Mouse (Mus musculus) kidney, adult 2 months (tissue): Measurements from ENCODE around the gene Oaz2. TPM values are rescaled to one million over a fixed set of nuclear protein-coding genes. Genes with fewer than 3 reads are reported as not detected.

Source experiments
- DNase-seq: peaks from one replicate; pipeline ENCODE4 v3.0.0; 2021
- H3K27ac ChIP-seq: fragments of 200-500 bp; 2 replicates; pipeline ENCODE4 v1.5.1; 2012; ENCODE audit warnings: low read depth, low read length, control low read depth, inconsistent platforms; ENCODE audit not compliant: insufficient read depth
- H3K27me3 ChIP-seq: fragments of 200-500 bp; replicated peaks from 2 replicates; pipeline ENCODE4 v1.6.1; 2012; ENCODE audit warnings: mild to moderate bottlenecking, moderate library complexity, low read length, inconsistent platforms; ENCODE audit not compliant: control insufficient read depth, insufficient read depth
- H3K36me3 ChIP-seq: fragments of 200-500 bp; 2 replicates; pipeline ENCODE4 v1.6.1; 2012; ENCODE audit warnings: mild to moderate bottlenecking, moderate library complexity, low read length, inconsistent platforms; ENCODE audit not compliant: control insufficient read depth, insufficient read depth
- H3K4me1 ChIP-seq: fragments of 200-500 bp; 2 replicates; pipeline ENCODE4 v1.6.1; 2011; ENCODE audit warnings: low read length; ENCODE audit not compliant: control insufficient read depth, insufficient read depth
- H3K4me3 ChIP-seq: fragments of 200-500 bp; 2 replicates; pipeline ENCODE4 v1.5.1; 2011; ENCODE audit warnings: mild to moderate bottlenecking, low read depth, low read length, control low read depth; ENCODE audit not compliant: insufficient read depth
- CTCF ChIP-seq: fragments of 200-500 bp; conservative IDR thresholded peaks from 2 replicates; pipeline ENCODE4 v1.5.1; 2011; ENCODE audit warnings: low read depth, mild to moderate bottlenecking, control low read depth, low read length, moderate library complexity, mixed read lengths; ENCODE audit not compliant: insufficient read depth, insufficient read length
- POLR2A ChIP-seq: fragments of 200-500 bp; IDR thresholded peaks from one replicate; pipeline ENCODE4 v1.6.1; 2011; ENCODE audit warnings: low read depth, low read length, control low read depth
- WGBS: fragments of 180-500 bp; shearing (Covaris S2); methylation state at CpG from one replicate; pipeline ENCODE4 v1.1.7; 2018; 5-methylcytosine and 5-hydroxymethylcytosine counted together
- polyA plus RNA-seq: library from polyadenylated mRNA; depleted of rRNA; stranded (reverse); fragments of >200 nt; gene quantifications from 2 replicates; pipeline ENCODE4 v1.2.3, GENCODE M21; 2012

Oaz2 gene
- polyA plus RNA-seq, 1 experiment, result 139 TPM

GRCm38 (mm10) chr9:65640838-65641410 lies 26.9 kb upstream of the Oaz2 start:
- Histone ChIP-seq H3K4me3 (no peak overlapping the region), H3K27me3 (no peaks in the 10 kb centered on the region), H3K4me1 (peaks cover 36% of the 10 kb centered on the region), H3K27ac (0 out of 2 replicates have a peak overlapping the region, but pooled peaks have one; percentile 30), H3K36me3 (no peaks in the 10 kb centered on the region)
- TF ChIP-seq CTCF, result no peak
- no peak for TF ChIP-seq POLR2A
- WGBS, result 16% methylated on average over 5 of the region's 5 CpGs
- peak; percentile 56 for DNase-seq

- Histone ChIP-seq H3K4me3 (no peak overlapping the region), H3K36me3 (no peaks in the 10 kb centered on the region), H3K4me1 (peaks cover 31% of the 10 kb centered on the region), H3K27ac (no peak overlapping the region), H3K27me3 (no peaks in the 10 kb centered on the region)
- DNase-seq, result no peak
- TF ChIP-seq CTCF (no peak), POLR2A (no peak)
- 45% methylated on average over 12 of the region's 12 CpGs for WGBS
Observed at GRCm38 (mm10) chr9:65641446-65642052, 26.3 kb upstream of the Oaz2 start.

GRCm38 (mm10) chr9:65642546-65642945 lies 25.3 kb upstream of the Oaz2 start:
- peaks cover 27% of the 10 kb centered on the region for H3K4me1 ChIP-seq
- no peak overlapping the region for H3K4me3 ChIP-seq
- H3K27me3 ChIP-seq, result no peaks in the 10 kb centered on the region
- TF ChIP-seq CTCF (no peak), POLR2A (no peak)
- no peak for DNase-seq
- H3K27ac ChIP-seq, result no peak overlapping the region
- no peaks in the 10 kb centered on the region for H3K36me3 ChIP-seq

GRCm38 (mm10) chr9:65644960-65645359 lies 22.8 kb upstream of the Oaz2 start:
- H3K36me3 ChIP-seq, result no peaks in the 10 kb centered on the region
- no peak for DNase-seq
- no peaks in the 10 kb centered on the region for H3K27me3 ChIP-seq
- H3K4me3 ChIP-seq, result no peak overlapping the region
- WGBS, result 84% methylated on average over 4 of the region's 4 CpGs
- peaks cover 16% of the 10 kb centered on the region for H3K4me1 ChIP-seq
- H3K27ac ChIP-seq, result no peak overlapping the region
- TF ChIP-seq CTCF (no peak), POLR2A (no peak)

GRCm38 (mm10) chr9:65645984-65646383 lies 21.8 kb upstream of the Oaz2 start:
- H3K27ac ChIP-seq, result no peak overlapping the region
- DNase-seq, result no peak
- no peaks in the 10 kb centered on the region for H3K27me3 ChIP-seq
- TF ChIP-seq POLR2A (no peak), CTCF (no peak)
- H3K36me3 ChIP-seq, result no peaks in the 10 kb centered on the region
- no peak overlapping the region for H3K4me3 ChIP-seq
- WGBS, result 57% methylated on average over 3 of the region's 3 CpGs
- H3K4me1 ChIP-seq, result peaks cover 7% of the 10 kb centered on the region

- DNase-seq, result no peak
- Histone ChIP-seq H3K4me3 (no peak overlapping the region), H3K4me1 (peaks cover 4% of the 10 kb centered on the region; the same call in 1 of the 2 replicates), H3K27ac (no peak overlapping the region), H3K27me3 (no peaks in the 10 kb centered on the region), H3K36me3 (no peaks in the 10 kb centered on the region)
- TF ChIP-seq CTCF (no peak), POLR2A (no peak)
- WGBS, result 85% methylated on average over 2 of the region's 2 CpGs
Observed at GRCm38 (mm10) chr9:65646782-65647181, 21.0 kb upstream of the Oaz2 start.

- 83% methylated on average over 13 of the region's 13 CpGs for WGBS
- Histone ChIP-seq H3K36me3 (no peaks in the 10 kb centered on the region), H3K27me3 (no peaks in the 10 kb centered on the region), H3K4me3 (no peak overlapping the region), H3K27ac (no peak overlapping the region), H3K4me1 (0 out of 2 replicates have a peak, but pooled peaks cover 2% of the 10 kb centered on the region)
- no peak for DNase-seq
- no peak for TF ChIP-seq CTCF
- no peak for TF ChIP-seq POLR2A
Observed at GRCm38 (mm10) chr9:65648730-65649129, 19.1 kb upstream of the Oaz2 start.
